Mouse (Mus musculus) cerebellum, postnatal 4 days (tissue): ENCODE data around the gene Ovch2.
"Not testable (repeated sequence)": the region's sequence is repeated elsewhere in the genome, so short reads cannot be mapped to it uniquely, and the experiment has no call there.

Experiments used
- DNase-seq, 2 experiments: peaks; one replicate each; pipeline ENCODE4 v3.0.0; 2022; ENCODE audit warnings: low spot score in 2 of 2, mixed read lengths in 1 of 2

Gene Ovch2

GRCm38 (mm10) chr7:107801108-107801507 lies at the start of gene Ovch2:
TSS of gene Ovch2 (minus strand) at chr7:107801208.
- DNase-seq = no peak

- DNase-seq = not testable (repeated sequence)
Measured at GRCm38 (mm10) chr7:107847390-107847789, 46.4 kb upstream of the Ovch2 start, which contains the start of gene Olfr470. TSS of gene Olfr470 (minus strand) at chr7:107847490.

- no peak for DNase-seq
Measured at GRCm38 (mm10) chr7:107841719-107842118, 40.7 kb upstream of the Ovch2 start.

GRCm38 (mm10) chr7:107825441-107825840 lies 24.4 kb upstream of the Ovch2 start, which contains the start of gene Olfr469:
TSS of gene Olfr469 (minus strand) at chr7:107825541.
- not testable (repeated sequence) for DNase-seq

GRCm38 (mm10) chr7:107823867-107824266 lies 22.9 kb upstream of the Ovch2 start:
- not testable (repeated sequence) for DNase-seq

- DNase-seq = no peak
Measured at GRCm38 (mm10) chr7:107819442-107819841, 18.4 kb upstream of the Ovch2 start.

- no peak for DNase-seq
Measured at GRCm38 (mm10) chr7:107811963-107812362, 11.0 kb upstream of the Ovch2 start, which contains the start of gene Olfr467. TSS of gene Olfr467 (plus strand) at chr7:107812263.

- no peak for DNase-seq
Measured at GRCm38 (mm10) chr7:107802138-107802537, 1.1 kb upstream of the Ovch2 start.

GRCm38 (mm10) chr7:107796500-107796899 lies 4.5 kb downstream of the Ovch2 start:
- DNase-seq = no peak

GRCm38 (mm10) chr7:107787977-107788620 lies 12.9 kb downstream of the Ovch2 start:
- peak in 1 of 2 experiments; percentile 6 for DNase-seq

GRCm38 (mm10) chr7:107779611-107780010 lies 21.4 kb downstream of the Ovch2 start:
- no peak for DNase-seq

- DNase-seq = no peak
Measured at GRCm38 (mm10) chr7:107778216-107778615, 22.8 kb downstream of the Ovch2 start.

- DNase-seq = no peak
Measured at GRCm38 (mm10) chr7:107770812-107771211, 30.2 kb downstream of the Ovch2 start.

GRCm38 (mm10) chr7:107757308-107758151 lies 43.5 kb downstream of the Ovch2 start, which contains the start of gene Cyb5r2:
TSS of gene Cyb5r2 (minus strand) at chr7:107758032.
- DNase-seq = no peak

- no peak for DNase-seq
Measured at GRCm38 (mm10) chr7:107756748-107757147, 44.3 kb downstream of the Ovch2 start.

GRCm38 (mm10) chr7:107755905-107756304 lies 45.1 kb downstream of the Ovch2 start:
- no peak for DNase-seq

GRCm38 (mm10) chr7:107752031-107752520 lies 48.9 kb downstream of the Ovch2 start:
- no peak for DNase-seq

GRCm38 (mm10) chr7:107749721-107750120 lies 51.3 kb downstream of the Ovch2 start:
- no peak for DNase-seq

- DNase-seq = peak in 1 of 2 experiments; percentile 44
Measured at GRCm38 (mm10) chr7:107749270-107749669, 51.7 kb downstream of the Ovch2 start.

GRCm38 (mm10) chr7:107747954-107748353 lies 53.1 kb downstream of the Ovch2 start:
- peak; percentile 45 to 57 for DNase-seq

- DNase-seq = no peak
Measured at GRCm38 (mm10) chr7:107747476-107747875, 53.5 kb downstream of the Ovch2 start.

GRCm38 (mm10) chr7:107746036-107746435 lies 55.0 kb downstream of the Ovch2 start:
- no peak for DNase-seq
